Mouse (Mus musculus) small intestine, adult 2 months (tissue): ENCODE data around the gene Aldh3a2.

Experiments used
- CTCF ChIP-seq: fragments of 200-500 bp; IDR thresholded peaks from 2 replicates; pipeline ENCODE4 v1.5.1; 2012; ENCODE audit warnings: low read depth, mild to moderate bottlenecking, control low read depth, inconsistent platforms, low read length, moderate library complexity, mixed read lengths; ENCODE audit not compliant: insufficient replicate concordance, insufficient read length; ENCODE audit errors: extremely low read depth
- POLR2A ChIP-seq: fragments of 200-500 bp; IDR thresholded peaks from 2 replicates; pipeline ENCODE4 v1.6.1; 2012; ENCODE audit warnings: low read depth, mild to moderate bottlenecking, control low read depth, inconsistent platforms, low read length, moderate library complexity

- no peak for TF ChIP-seq POLR2A
- no peak for TF ChIP-seq CTCF
Measured at GRCm38 (mm10) chr11:61273928-61274327, 6.7 kb upstream of the Aldh3a2 start.
